Comparison of ENCODE assay signal across 8 mouse cellular contexts in the genomic region with DNA sequence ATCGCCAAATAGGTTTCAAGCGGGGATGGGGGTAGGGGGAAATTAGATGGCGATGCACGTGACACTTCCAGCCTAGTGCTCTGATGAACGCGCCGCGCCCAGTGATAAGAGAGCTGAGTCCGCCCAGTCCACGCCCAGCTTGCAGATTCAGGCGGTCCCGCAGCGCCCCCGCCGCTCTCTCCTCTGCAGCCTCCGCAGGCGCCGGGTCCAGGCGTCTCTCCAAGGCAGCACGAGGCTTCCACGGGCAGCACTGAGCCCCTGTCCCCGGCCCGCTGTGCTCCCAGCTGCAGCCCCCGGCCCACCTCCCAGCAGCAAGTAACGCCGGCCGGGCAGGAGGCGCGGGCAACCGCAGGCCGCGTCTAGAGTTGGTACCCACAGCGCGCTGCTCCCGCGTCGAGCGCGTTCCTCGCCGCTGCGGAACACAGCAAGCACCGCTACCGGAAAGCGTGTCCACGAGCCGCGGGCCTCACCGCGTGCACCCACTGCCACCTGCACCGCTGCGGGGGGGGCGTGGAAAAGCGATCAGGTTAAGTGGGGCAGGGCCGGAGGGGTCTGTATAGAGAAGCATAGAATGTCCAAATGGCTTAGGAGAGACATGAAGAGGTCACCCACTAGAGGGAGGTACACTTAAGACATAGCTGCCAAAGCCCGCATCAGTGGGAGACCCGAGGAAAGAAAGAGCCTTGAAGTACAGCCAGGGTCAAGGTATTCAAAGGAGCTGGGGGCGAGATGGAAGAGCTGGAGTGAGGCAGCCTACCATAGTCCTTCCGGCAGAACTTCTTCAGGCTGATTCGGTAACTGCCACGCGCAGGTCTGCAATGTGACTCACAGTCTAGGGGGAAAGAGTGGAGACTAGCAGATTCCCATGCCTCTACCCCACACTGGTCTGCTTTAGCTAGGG. TPM values are rescaled to one million over a fixed set of nuclear protein-coding genes. Genes with fewer than 3 reads are reported as not detected.
DNase-seq lines count a peak whose midpoint lies in the region; ATAC-seq and TF ChIP-seq lines count a peak whose summit lies in the region.

No protein-coding gene starts in this region.

- no peaks in the 10 kb centered on the region for H3K36me3 ChIP-seq in embryonic facial prominence, embryonic 13.5 days
- H3K36me3 ChIP-seq in heart, postnatal 0 days (replicated peaks; ENCODE audit: control insufficient read depth, insufficient read depth, low read length): no peaks in the 10 kb centered on the region

- no peak for TF ChIP-seq CTCF in heart, postnatal 0 days (IDR thresholded peaks at IDR 0.05; ENCODE audit: low read depth)
- TF ChIP-seq CTCF in layer of hippocampus, adult 2 months (conservative IDR thresholded peaks at IDR 0.05): peak; percentile 38
- TF ChIP-seq CTCF in lung, adult 2 months (IDR thresholded peaks at IDR 0.05; ENCODE audit: insufficient read depth, low read length): no peak
- TF ChIP-seq CTCF in olfactory bulb, adult 2 months (IDR thresholded peaks at IDR 0.05; ENCODE audit: insufficient read depth, low read depth, low read length): no peak

- 5% methylated on average over 61 of the region's 62 CpGs for WGBS in embryonic facial prominence, embryonic 13.5 days
- 9% methylated on average over 62 of the region's 62 CpGs for WGBS in heart, postnatal 0 days
- 9% methylated on average over 62 of the region's 62 CpGs for WGBS in lung, adult 2 months
- WGBS in olfactory bulb, adult 2 months: 5% methylated on average over 62 of the region's 62 CpGs

- DNase-seq in CD4-positive helper T cell, adult 2 months (ENCODE audit: low read depth, low spot score): peak; percentile 58
- peak; percentile 65 for DNase-seq in adrenal gland, postnatal 10 days
- no peak for DNase-seq in heart, postnatal 0 days (ENCODE audit: low spot score)
- DNase-seq in layer of hippocampus, adult 2 months (ENCODE audit: low spot score in 2 of 2): peak; percentile 67 to 78
- DNase-seq in lung, adult 2 months: peak; percentile 36

- no peak for TF ChIP-seq POLR2A in lung, adult 2 months (IDR thresholded peaks at IDR 0.05; ENCODE audit: borderline replicate concordance, extremely low read depth, low read depth, low read length)
- TF ChIP-seq POLR2A in olfactory bulb, adult 2 months (IDR thresholded peaks at IDR 0.05; ENCODE audit: insufficient read depth, low read depth, low read length): peak; percentile 32; the same call in 1 of the 2 replicates

- peak overlapping the region; percentile 71 for H3K4me3 ChIP-seq in embryonic facial prominence, embryonic 13.5 days
- H3K4me3 ChIP-seq in heart, postnatal 0 days (ENCODE audit: low read depth, low read length): peak overlapping the region; percentile 70
- peak overlapping the region; percentile 87 for H3K4me3 ChIP-seq in layer of hippocampus, adult 2 months
- H3K4me3 ChIP-seq in lung, adult 2 months (replicated peaks; ENCODE audit: extremely low read depth, low read depth, low read length): peak overlapping the region; percentile 11
- peak overlapping the region; percentile 72 for H3K4me3 ChIP-seq in olfactory bulb, adult 2 months (ENCODE audit: insufficient read depth, low read depth, low read length)

- peak overlapping the region; percentile 60 for H3K27ac ChIP-seq in embryonic facial prominence, embryonic 13.5 days
- H3K27ac ChIP-seq in heart, postnatal 0 days (ENCODE audit: low read depth): no peak overlapping the region
- H3K27ac ChIP-seq in layer of hippocampus, adult 2 months: peak overlapping the region; percentile 97
- H3K27ac ChIP-seq in olfactory bulb, adult 2 months (ENCODE audit: insufficient read depth, low read depth, low read length): peak overlapping the region; percentile 65

- H3K9ac ChIP-seq in embryonic facial prominence, embryonic 13.5 days: peak overlapping the region; percentile 89
- no peak overlapping the region for H3K9ac ChIP-seq in heart, postnatal 0 days (replicated peaks; ENCODE audit: low read depth, low read length)

- H3K9me3 ChIP-seq in embryonic facial prominence, embryonic 13.5 days: no peaks in the 10 kb centered on the region
- no peaks in the 10 kb centered on the region for H3K9me3 ChIP-seq in heart, postnatal 0 days (replicated peaks; ENCODE audit: control insufficient read depth, low read length)

- peaks cover 5% of the 10 kb centered on the region; the same call in 1 of the 2 replicates for H3K27me3 ChIP-seq in embryonic facial prominence, embryonic 13.5 days
- H3K27me3 ChIP-seq in heart, postnatal 0 days (ENCODE audit: control insufficient read depth, insufficient read depth, low read length): peaks cover 48% of the 10 kb centered on the region

- no peak for TF ChIP-seq EP300 in heart, postnatal 0 days (IDR thresholded peaks at IDR 0.05; ENCODE audit: low read depth)

- no peak for ATAC-seq in embryonic facial prominence, embryonic 13.5 days (ENCODE audit: insufficient number of reproducible peaks, insufficient read depth, low FRiP score, low TSS enrichment, low read depth)
- no peak for ATAC-seq in heart, postnatal 0 days (ENCODE audit: insufficient read depth, low read depth)
- no peak for ATAC-seq in monocyte, adult 5-6 weeks (replicated peaks; ENCODE audit: insufficient number of reproducible peaks, low FRiP score, low TSS enrichment, poor library complexity, severe bottlenecking)

- H3K4me1 ChIP-seq in embryonic facial prominence, embryonic 13.5 days: peaks cover 84% of the 10 kb centered on the region
- peaks cover 52% of the 10 kb centered on the region for H3K4me1 ChIP-seq in heart, postnatal 0 days (ENCODE audit: control insufficient read depth, insufficient read depth)
- peaks cover 20% of the 10 kb centered on the region for H3K4me1 ChIP-seq in lung, adult 2 months (ENCODE audit: control insufficient read depth, insufficient read depth, low read length)
- H3K4me1 ChIP-seq in olfactory bulb, adult 2 months (ENCODE audit: control insufficient read depth, insufficient read depth, low read length): peaks cover 61% of the 10 kb centered on the region

- H3K4me2 ChIP-seq in embryonic facial prominence, embryonic 13.5 days: peak overlapping the region; percentile 96
- peak overlapping the region; percentile 92 for H3K4me2 ChIP-seq in heart, postnatal 0 days (ENCODE audit: low read depth, low read length)

RNA-seq across cellular contexts. Expression of a gene that starts 1.3 kb away (rescaled TPM):
- total RNA-seq in adrenal gland, postnatal 10 days (2021): 10 to 100 TPM; 12.0 to 16.4 TPM
- polyA plus RNA-seq in embryonic facial prominence, embryonic 13.5 days (2015; fragmentation: Nextera tagmentation; extraction: Ambion mirVana): 10.2 and 10.3 TPM in 2 replicates
- total RNA-seq in heart, postnatal 0 days (2014; rRNA removed; ENCODE audit: low replicate concordance): 9.1 and 19.3 TPM in 2 replicates
- polyA plus RNA-seq in heart, postnatal 0 days (2015; fragmentation: Nextera tagmentation; extraction: Ambion mirVana): 2.8 and 2.9 TPM in 2 replicates
- 10 to 100 TPM; 61.2 to 66.1 TPM for total RNA-seq in layer of hippocampus, adult 2 months (2021)
- 13.9 and 30.2 TPM in 2 replicates for polyA plus RNA-seq in lung, adult 2 months (2012; rRNA removed)
- polyA plus RNA-seq in olfactory bulb, adult 2 months (2012; ENCODE audit: insufficient read depth, insufficient read length, low replicate concordance, missing spikeins): not detected in 2 replicates
- 0.68 to 1.0 TPM (median 0.96 TPM) in 3 replicates for total RNA-seq in monocyte, adult 5-6 weeks (2017)

RNA-seq across cellular contexts. Expression of a gene that starts 2.6 kb away (rescaled TPM):
- total RNA-seq in adrenal gland, postnatal 10 days (2021): 1 to 10 TPM; 3.1 to 4.2 TPM
- 13.0 and 14.0 TPM in 2 replicates for polyA plus RNA-seq in embryonic facial prominence, embryonic 13.5 days (2015; fragmentation: Nextera tagmentation; extraction: Ambion mirVana)
- 5.1 and 7.3 TPM in 2 replicates for total RNA-seq in heart, postnatal 0 days (2014; rRNA removed; ENCODE audit: low replicate concordance)
- 0.59 and 0.74 TPM in 2 replicates for polyA plus RNA-seq in heart, postnatal 0 days (2015; fragmentation: Nextera tagmentation; extraction: Ambion mirVana)
- 1 to 10 TPM; 9.1 to 9.9 TPM for total RNA-seq in layer of hippocampus, adult 2 months (2021)
- polyA plus RNA-seq in lung, adult 2 months (2012; rRNA removed): 8.2 and 10.4 TPM in 2 replicates
- not detected in 2 replicates for polyA plus RNA-seq in olfactory bulb, adult 2 months (2012; ENCODE audit: insufficient read depth, insufficient read length, low replicate concordance, missing spikeins)
- not detected in 3 replicates for total RNA-seq in monocyte, adult 5-6 weeks (2017)

RNA-seq across cellular contexts. Expression of a gene that starts 13.9 kb away (rescaled TPM):
- total RNA-seq in adrenal gland, postnatal 10 days (2021): 1 to 10 TPM; 7.2 to 9.8 TPM
- 15.7 and 16.3 TPM in 2 replicates for polyA plus RNA-seq in embryonic facial prominence, embryonic 13.5 days (2015; fragmentation: Nextera tagmentation; extraction: Ambion mirVana)
- 12.7 and 13.6 TPM in 2 replicates for total RNA-seq in heart, postnatal 0 days (2014; rRNA removed; ENCODE audit: low replicate concordance)
- polyA plus RNA-seq in heart, postnatal 0 days (2015; fragmentation: Nextera tagmentation; extraction: Ambion mirVana): 3.1 and 4.2 TPM in 2 replicates
- 1 to 10 TPM; 9.5 to 9.8 TPM for total RNA-seq in layer of hippocampus, adult 2 months (2021)
- 7.7 and 12.7 TPM in 2 replicates for polyA plus RNA-seq in lung, adult 2 months (2012; rRNA removed)
- not detected in 2 replicates for polyA plus RNA-seq in olfactory bulb, adult 2 months (2012; ENCODE audit: insufficient read depth, insufficient read length, low replicate concordance, missing spikeins)
- 2.9 to 6.6 TPM (median 3.1 TPM) in 3 replicates for total RNA-seq in monocyte, adult 5-6 weeks (2017)

RNA-seq across cellular contexts. Expression of a gene that starts 37.2 kb away (rescaled TPM):
- 100 to 1,000 TPM; 286 to 329 TPM for total RNA-seq in adrenal gland, postnatal 10 days (2021)
- polyA plus RNA-seq in embryonic facial prominence, embryonic 13.5 days (2015; fragmentation: Nextera tagmentation; extraction: Ambion mirVana): 420 and 448 TPM in 2 replicates
- total RNA-seq in heart, postnatal 0 days (2014; rRNA removed; ENCODE audit: low replicate concordance): 238 and 355 TPM in 2 replicates
- polyA plus RNA-seq in heart, postnatal 0 days (2015; fragmentation: Nextera tagmentation; extraction: Ambion mirVana): 552 and 570 TPM in 2 replicates
- 1,000 to 10,000 TPM; 1,075 to 1,153 TPM for total RNA-seq in layer of hippocampus, adult 2 months (2021)
- polyA plus RNA-seq in lung, adult 2 months (2012; rRNA removed): 880 and 1,077 TPM in 2 replicates
- 528 TPM in 1 of 2 replicates, not detected in the other for polyA plus RNA-seq in olfactory bulb, adult 2 months (2012; ENCODE audit: insufficient read depth, insufficient read length, low replicate concordance, missing spikeins)
- 55.6 to 90.6 TPM (median 83.3 TPM) in 3 replicates for total RNA-seq in monocyte, adult 5-6 weeks (2017)

RNA-seq across cellular contexts. Expression of a gene that starts 43.1 kb away (rescaled TPM):
- total RNA-seq in adrenal gland, postnatal 10 days (2021): 10 to 100 TPM; 36.6 to 44.2 TPM
- polyA plus RNA-seq in embryonic facial prominence, embryonic 13.5 days (2015; fragmentation: Nextera tagmentation; extraction: Ambion mirVana): 34.1 and 41.4 TPM in 2 replicates
- 33.7 and 34.4 TPM in 2 replicates for total RNA-seq in heart, postnatal 0 days (2014; rRNA removed; ENCODE audit: low replicate concordance)
- 24.4 and 28.0 TPM in 2 replicates for polyA plus RNA-seq in heart, postnatal 0 days (2015; fragmentation: Nextera tagmentation; extraction: Ambion mirVana)
- 10 to 100 TPM; 43.1 to 45.3 TPM for total RNA-seq in layer of hippocampus, adult 2 months (2021)
- 58.3 and 58.8 TPM in 2 replicates for polyA plus RNA-seq in lung, adult 2 months (2012; rRNA removed)
- not detected in 2 replicates for polyA plus RNA-seq in olfactory bulb, adult 2 months (2012; ENCODE audit: insufficient read depth, insufficient read length, low replicate concordance, missing spikeins)
- total RNA-seq in monocyte, adult 5-6 weeks (2017): 6.5 to 24.6 TPM (median 24.4 TPM) in 3 replicates

Comparison
In these comparisons a context has a peak if more than half of its experiments do, and no peak if none do; other contexts are left out.
1. H3K4me3 ChIP-seq: peak in every context shown above with its lines; median percentile 87 in layer of hippocampus, adult 2 months; 72 in olfactory bulb, adult 2 months; 71 in embryonic facial prominence, embryonic 13.5 days; 70 in heart, postnatal 0 days; 11 in lung, adult 2 months.